Mouse (Mus musculus): Measurements from ENCODE around the gene Shroom2. TPM values are rescaled to one million over a fixed set of nuclear protein-coding genes. Genes with fewer than 3 reads are reported as not detected.

Shroom2 gene
- total RNA-seq, 2 experiments from 2014 or later: 5.7 to 10.2 TPM

GRCm38 (mm10) chrX:152701679-152702078 lies 67.6 kb downstream of the Shroom2 start:
- no peak for DNase-seq

GRCm38 (mm10) chrX:152690788-152691291 lies 78.4 kb downstream of the Shroom2 start:
- DNase-seq: no peak

GRCm38 (mm10) chrX:152679190-152679814 lies 90.0 kb downstream of the Shroom2 start:
- no peak for DNase-seq

GRCm38 (mm10) chrX:152676357-152676756 lies 92.9 kb downstream of the Shroom2 start:
- DNase-seq: peak; percentile 5 to 17

GRCm38 (mm10) chrX:152673431-152673830 lies 95.8 kb downstream of the Shroom2 start:
- peak; percentile 10 to 20 for DNase-seq

DNA sequence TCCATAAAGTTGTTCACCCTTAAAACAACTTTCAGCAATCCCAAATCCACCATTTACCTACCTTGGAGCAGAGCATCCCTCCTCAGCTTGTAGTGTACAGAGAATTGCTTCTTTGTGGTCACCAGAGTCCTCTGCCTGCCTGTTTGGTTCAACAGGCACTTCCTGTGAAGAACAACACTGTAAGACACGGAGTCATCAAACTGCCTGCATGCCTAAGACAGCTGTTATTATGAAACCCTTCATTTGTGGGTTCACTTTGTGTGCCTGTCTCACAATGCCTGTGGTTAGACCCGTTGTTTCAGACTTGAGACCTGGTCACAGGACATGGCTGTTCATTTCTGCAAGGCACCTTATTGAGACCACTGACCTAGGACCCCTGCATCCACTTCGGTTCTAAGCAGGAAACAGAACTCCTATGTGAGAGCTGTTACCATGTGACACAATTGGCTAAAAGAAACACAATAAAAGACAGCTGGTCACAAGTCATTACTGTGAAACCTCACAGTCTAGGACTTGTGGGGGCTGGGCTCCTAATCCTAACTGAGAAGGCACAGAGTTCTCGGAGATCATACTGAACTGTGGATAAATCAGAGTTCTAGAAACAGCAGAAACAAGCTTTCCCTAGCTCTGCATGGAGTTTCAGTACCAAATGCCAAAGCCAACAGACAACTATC lies 111.8 kb downstream of the Shroom2 start:
- DNase-seq: no peak

DNA sequence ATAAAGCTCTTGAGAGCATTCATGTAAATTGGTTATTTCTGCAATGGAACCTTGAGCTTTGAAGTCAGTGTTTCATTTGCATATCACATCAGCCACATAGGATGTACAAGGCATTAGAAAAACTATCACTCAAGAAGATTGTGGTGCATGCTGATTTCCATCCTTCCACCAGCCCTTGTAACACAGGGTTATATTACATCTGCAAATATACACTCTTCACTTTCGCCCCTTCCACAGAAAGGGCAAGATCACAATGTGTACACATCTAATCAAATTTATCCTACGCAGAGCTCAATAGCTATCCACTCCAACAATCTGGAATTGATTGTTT lies 112.7 kb downstream of the Shroom2 start:
- no peak for DNase-seq

DNA sequence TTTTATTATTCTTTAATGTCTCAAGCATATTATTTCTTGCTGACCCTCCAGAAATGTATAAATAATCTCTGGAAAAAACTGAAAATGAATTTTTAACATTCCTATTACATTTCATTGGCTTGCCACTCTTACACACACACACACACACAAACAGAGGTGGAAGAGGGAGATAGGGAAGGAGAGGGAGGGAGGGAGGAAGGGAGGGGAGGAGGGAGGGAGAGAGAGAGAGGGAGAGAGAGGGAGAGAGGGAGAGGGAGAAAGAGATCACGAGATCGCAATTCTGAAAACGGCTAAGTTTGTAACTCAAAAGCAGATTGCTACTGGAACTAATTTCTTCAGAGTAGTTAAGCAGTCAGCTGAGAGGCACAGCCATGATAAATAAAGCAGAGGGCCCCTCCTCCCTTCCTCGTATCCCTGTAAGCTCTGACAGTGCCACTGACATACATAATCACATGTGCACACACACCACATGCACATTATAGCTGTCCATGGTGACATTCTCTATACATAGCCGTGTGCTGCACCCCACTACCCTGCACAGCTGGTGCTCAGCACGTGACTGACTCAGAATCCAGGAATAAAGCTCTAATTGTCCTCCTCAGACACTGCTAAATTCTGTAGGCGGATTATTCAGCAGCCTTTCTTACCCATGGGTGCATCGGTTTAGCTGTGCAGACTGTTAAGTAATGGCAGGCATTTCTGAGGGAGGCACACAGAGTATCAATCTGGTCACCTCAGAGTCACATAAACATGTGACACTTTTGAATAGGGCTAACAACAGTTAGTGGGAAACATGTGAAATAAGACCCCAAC lies 113.3 kb downstream of the Shroom2 start:
- DNase-seq: no peak

DNA sequence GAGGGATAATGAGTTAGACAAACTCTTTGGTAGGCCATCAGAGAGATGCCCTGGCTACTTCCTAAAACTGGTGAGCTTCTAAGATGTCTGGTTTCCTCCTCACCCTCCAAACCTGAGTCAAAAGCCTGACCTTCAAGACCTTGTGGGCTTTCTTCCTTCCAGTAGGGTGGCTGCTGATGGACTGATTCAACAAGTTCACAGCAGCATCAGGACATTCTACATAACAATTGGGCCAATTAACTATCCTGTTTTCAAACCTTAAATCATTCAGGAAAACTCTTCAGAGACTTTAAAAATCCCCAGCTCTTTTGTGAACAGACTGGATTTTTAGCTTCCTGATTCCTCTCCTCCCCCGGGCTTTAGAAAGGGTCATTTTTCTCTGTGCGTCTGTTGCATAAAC lies 116.6 kb downstream of the Shroom2 start:
- DNase-seq: no peak

GRCm38 (mm10) chrX:152644827-152645226 lies 124.4 kb downstream of the Shroom2 start:
- no peak for DNase-seq

DNA sequence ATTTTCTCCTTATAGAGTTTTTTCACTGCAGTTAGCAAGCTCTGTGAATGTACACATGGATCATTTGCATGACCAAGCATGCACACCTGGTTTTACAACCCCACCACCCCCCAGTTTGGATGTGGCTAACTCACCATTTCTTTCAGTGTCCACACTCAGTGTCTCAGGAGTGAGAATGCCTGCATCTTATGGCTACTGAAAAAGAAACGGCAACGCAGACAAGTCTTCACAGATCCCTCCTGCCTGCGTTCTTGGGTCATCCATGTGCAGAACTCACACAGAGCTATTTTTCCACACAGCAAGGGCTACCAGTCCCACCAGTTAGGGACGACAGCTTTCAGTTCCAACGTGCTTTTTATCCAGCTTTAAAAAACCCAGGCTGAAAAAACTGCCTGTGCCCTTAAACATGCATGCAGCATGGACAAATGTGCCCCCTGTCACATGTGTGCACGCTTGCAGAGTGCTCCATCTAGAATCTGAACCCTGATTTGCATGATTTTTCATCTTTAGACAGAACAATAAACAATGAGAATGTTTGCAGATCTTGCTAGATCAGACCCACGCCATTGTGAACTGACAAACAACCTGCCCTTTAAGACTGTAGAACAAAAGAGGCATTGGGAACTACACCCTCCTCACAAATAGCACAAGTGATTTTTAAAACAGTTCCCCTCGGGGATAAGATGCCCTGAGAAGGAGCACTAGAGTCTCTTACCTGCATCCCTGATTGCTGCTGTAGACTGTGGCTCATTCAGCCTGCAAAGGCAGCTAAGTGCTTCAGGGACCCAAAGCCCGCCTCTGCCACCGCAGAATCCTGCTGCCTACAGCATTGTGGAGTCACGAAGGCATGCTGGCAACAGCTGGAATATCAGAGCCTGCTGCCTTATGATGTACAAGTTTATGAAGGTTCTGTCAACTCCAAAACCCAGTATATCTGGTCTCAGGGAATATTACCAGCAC lies 125.3 kb downstream of the Shroom2 start:
- no peak for DNase-seq

DNA sequence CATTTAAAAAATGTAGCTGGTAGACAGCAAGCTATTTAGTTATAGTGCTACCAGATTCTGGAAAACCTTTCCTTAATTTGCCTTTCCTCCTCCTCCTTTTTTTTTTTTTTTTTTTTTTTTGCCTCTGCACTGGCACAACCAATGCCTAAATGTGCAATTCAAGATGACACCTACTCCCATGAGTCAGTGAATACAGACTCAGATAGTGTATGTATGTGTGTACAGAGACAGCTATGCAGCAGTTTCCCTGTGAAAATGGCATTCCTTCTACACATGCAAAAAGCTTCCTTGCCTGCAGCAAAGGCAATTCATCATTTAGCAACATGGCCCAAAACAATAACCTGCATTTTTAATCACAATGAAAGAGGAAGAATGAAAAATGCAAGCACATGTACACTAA lies 126.1 kb downstream of the Shroom2 start:
- DNase-seq: no peak

GRCm38 (mm10) chrX:152642627-152643026 lies 126.6 kb downstream of the Shroom2 start:
- DNase-seq: no peak

DNA sequence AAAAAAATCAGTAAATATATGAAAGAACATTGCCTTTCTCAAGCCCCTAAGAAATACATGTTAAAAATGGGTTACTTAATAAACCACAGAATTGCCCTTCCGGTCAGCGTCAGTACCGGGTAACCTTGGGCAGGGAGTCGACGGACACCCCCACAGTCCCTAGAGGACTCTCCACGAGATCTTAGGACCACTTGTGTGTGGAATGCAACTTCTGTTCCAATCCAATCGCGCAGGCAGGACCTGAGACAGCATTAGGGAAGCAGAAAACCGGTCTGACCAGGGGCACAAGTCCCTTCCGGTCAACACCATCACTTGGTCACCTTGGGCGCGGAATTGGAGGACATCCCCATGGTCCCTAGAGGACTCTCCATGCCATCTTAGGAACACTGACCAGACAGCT lies 133.9 kb downstream of the Shroom2 start:
- no peak for DNase-seq

DNA sequence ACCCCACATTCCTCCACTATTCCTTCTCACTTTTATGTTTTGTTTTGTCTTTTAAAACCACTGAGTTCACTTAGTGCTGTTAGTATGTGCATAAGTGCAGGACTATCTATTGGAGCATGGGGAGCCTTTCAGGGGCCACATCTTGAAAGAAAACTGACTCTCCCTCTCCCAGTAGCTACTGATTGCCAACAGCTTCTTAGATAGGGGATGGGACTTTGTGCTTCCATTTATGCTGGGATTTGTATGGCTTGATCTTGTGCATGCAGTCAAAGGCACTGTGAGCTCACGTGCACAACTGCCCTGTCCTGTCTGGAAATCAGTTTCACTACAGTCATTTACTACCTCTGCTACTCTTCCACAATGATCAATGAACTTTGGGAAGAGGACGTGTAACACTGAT lies 147.9 kb downstream of the Shroom2 start:
- no peak for DNase-seq

GRCm38 (mm10) chrX:152620917-152621316 lies 148.3 kb downstream of the Shroom2 start:
- DNase-seq: peak; percentile 41 to 56

GRCm38 (mm10) chrX:152618464-152618863 lies 150.8 kb downstream of the Shroom2 start:
- DNase-seq: peak; percentile 22 to 35

DNA sequence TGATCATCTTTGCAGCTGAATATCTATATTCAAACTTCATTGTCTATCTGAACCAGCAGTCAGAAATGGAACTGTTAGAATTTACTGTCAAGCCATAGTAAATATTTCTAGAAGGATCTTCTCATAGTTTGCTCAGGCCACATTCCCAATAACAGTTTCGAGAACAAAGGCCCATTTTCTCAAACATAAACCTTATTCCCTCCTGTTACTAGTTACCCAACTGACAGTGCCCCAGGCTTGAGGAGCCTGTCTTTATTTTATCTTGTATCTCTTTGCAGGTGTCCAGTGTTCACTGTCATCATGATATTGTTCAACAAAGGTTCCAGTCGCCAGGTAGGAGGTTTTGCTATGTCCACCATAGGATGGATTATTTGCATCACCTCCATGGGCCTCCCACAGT lies 206.2 kb downstream of the Shroom2 start, which contains the start of gene Cldn34a:
TSS of gene Cldn34a (plus strand) at position 301 of the 400 bp plus-strand sequence.
- DNase-seq: no peak
